Mouse (Mus musculus): ENCODE data around the gene Cd37.
A peak's percentile ranks its signal among the peaks of the same experiment; 100 is the strongest.
"Not testable (repeated sequence)": the region's sequence is repeated elsewhere in the genome, so short reads cannot be mapped to it uniquely, and the experiment has no call there.

The Cd37 gene

GRCm38 (mm10) chr7:45238723-45239496 lies at the start of gene Cd37:
Cd37 (minus strand) TSS chr7:45239115.
- no peak for DNase-seq (ENCODE audit: low spot score)

- no peak for DNase-seq (ENCODE audit: low spot score)
These were observed 47.6 kb upstream of the Cd37 start for GRCm38 (mm10) chr7:45286486-45286885.

- peak; percentile 83 for DNase-seq (ENCODE audit: low spot score)
These were observed 38.3 kb upstream of the Cd37 start, which contains the start of gene Slc6a21 for GRCm38 (mm10) chr7:45277136-45277760. Slc6a21 (plus strand) TSS chr7:45277513.

- DNase-seq (ENCODE audit: low spot score): no peak
These were observed 34.8 kb upstream of the Cd37 start for GRCm38 (mm10) chr7:45273672-45274071.

GRCm38 (mm10) chr7:45272786-45273412 lies 34.0 kb upstream of the Cd37 start:
- no peak for DNase-seq (ENCODE audit: low spot score)

- no peak for DNase-seq (ENCODE audit: low spot score)
These were observed 26.6 kb upstream of the Cd37 start for GRCm38 (mm10) chr7:45265518-45265917.

GRCm38 (mm10) chr7:45264348-45264747 lies 25.4 kb upstream of the Cd37 start:
- no peak for DNase-seq (ENCODE audit: low spot score)

GRCm38 (mm10) chr7:45263006-45263607 lies 24.2 kb upstream of the Cd37 start:
- DNase-seq (ENCODE audit: low spot score): no peak

GRCm38 (mm10) chr7:45262266-45262665 lies 23.4 kb upstream of the Cd37 start:
- no peak for DNase-seq (ENCODE audit: low spot score)

- DNase-seq (ENCODE audit: low spot score): no peak
These were observed 20.4 kb upstream of the Cd37 start for GRCm38 (mm10) chr7:45259281-45259680.

GRCm38 (mm10) chr7:45257063-45257840 lies 18.3 kb upstream of the Cd37 start:
- no peak for DNase-seq (ENCODE audit: low spot score)

GRCm38 (mm10) chr7:45255822-45256221 lies 16.9 kb upstream of the Cd37 start:
- DNase-seq (ENCODE audit: low spot score): not testable (repeated sequence)

- DNase-seq (ENCODE audit: low spot score): no peak
These were observed 14.9 kb upstream of the Cd37 start for GRCm38 (mm10) chr7:45253806-45254205.

GRCm38 (mm10) chr7:45247666-45248065 lies 8.8 kb upstream of the Cd37 start:
- DNase-seq (ENCODE audit: low spot score): no peak

GRCm38 (mm10) chr7:45241389-45241749 lies 2.5 kb upstream of the Cd37 start:
- no peak for DNase-seq (ENCODE audit: low spot score)

GRCm38 (mm10) chr7:45240633-45241388 lies 1.9 kb upstream of the Cd37 start, which contains the start of gene Slc6a16:
Slc6a16 (plus strand) TSS chr7:45241085.
- DNase-seq (ENCODE audit: low spot score): no peak

- no peak for DNase-seq (ENCODE audit: low spot score)
These were observed 1.2 kb upstream of the Cd37 start for GRCm38 (mm10) chr7:45240109-45240508.

- DNase-seq (ENCODE audit: low spot score): no peak
These were observed 892 bp downstream of the Cd37 start for GRCm38 (mm10) chr7:45237747-45238699.

- DNase-seq (ENCODE audit: low spot score): no peak
These were observed 3.2 kb downstream of the Cd37 start for GRCm38 (mm10) chr7:45235656-45236180.
